Mouse (Mus musculus) neural tube, embryonic 11.5 days (tissue): ENCODE measurements at regions not wholly inside any gene's neighbourhood (a gene's known extent, or its start where the extent isn't known, plus 50 kb on each side); places are given as distances from the start of the nearest gene placed in this dataset.

Source experiments
- ATAC-seq: fragments of 200-750 bp; cut with Nextera tagmentation; 2 replicates; pipeline ENCODE4 v1.8.0; 2017; ENCODE audit warnings: moderate number of reproducible peaks, mild to moderate bottlenecking, moderate TSS enrichment, moderate library complexity; ENCODE audit not compliant: insufficient read depth, low FRiP score, low TSS enrichment
- DNase-seq: peaks from one replicate; pipeline ENCODE4 v3.0.0-alpha.2; 2015; ENCODE audit warnings: low spot score
- H3K27ac ChIP-seq: fragments of 300-500 bp; sonication (generic); 2 replicates; pipeline ENCODE4 v1.5.1; 2014; ENCODE audit warnings: low read depth, mild to moderate bottlenecking, low read length
- H3K27me3 ChIP-seq: fragments of 300-500 bp; sonication (generic); 2 replicates; pipeline ENCODE4 v1.6.1; 2014; ENCODE audit warnings: mild to moderate bottlenecking, low read length, mixed read lengths; ENCODE audit not compliant: control insufficient read depth, insufficient read depth
- H3K36me3 ChIP-seq: fragments of 300-500 bp; sonication (generic); 2 replicates; pipeline ENCODE4 v1.6.1; 2014; ENCODE audit warnings: mild to moderate bottlenecking, low read length, moderate library complexity, mixed read lengths; ENCODE audit not compliant: control insufficient read depth, insufficient read depth
- H3K4me1 ChIP-seq: fragments of 300-500 bp; sonication (generic); 2 replicates; pipeline ENCODE4 v1.6.1; 2014; ENCODE audit warnings: low read length, mixed read lengths; ENCODE audit not compliant: control insufficient read depth, insufficient read depth
- H3K4me2 ChIP-seq: fragments of 300-500 bp; sonication (generic); 2 replicates; pipeline ENCODE4 v1.6.1; 2014; ENCODE audit warnings: low read depth, mild to moderate bottlenecking, moderate library complexity
- H3K4me3 ChIP-seq: fragments of 300-500 bp; sonication (generic); 2 replicates; pipeline ENCODE4 v1.5.1; 2014; ENCODE audit warnings: low read depth, low read length
- H3K9ac ChIP-seq: fragments of 300-500 bp; sonication (generic); 2 replicates; pipeline ENCODE4 v1.6.1; 2014; ENCODE audit warnings: mild to moderate bottlenecking, low read length
- H3K9me3 ChIP-seq: fragments of 300-500 bp; sonication (generic); 2 replicates; pipeline ENCODE4 v1.6.1; 2016; ENCODE audit warnings: low read length; ENCODE audit not compliant: control insufficient read depth
- WGBS: fragments of 180-500 bp; shearing (Covaris S2); extraction: QIAGEN DNeasy Blood & Tissue Kit; methylation state at CpG from one replicate; pipeline ENCODE4 v1.1.7; 2014; 5-methylcytosine and 5-hydroxymethylcytosine counted together

DNA sequence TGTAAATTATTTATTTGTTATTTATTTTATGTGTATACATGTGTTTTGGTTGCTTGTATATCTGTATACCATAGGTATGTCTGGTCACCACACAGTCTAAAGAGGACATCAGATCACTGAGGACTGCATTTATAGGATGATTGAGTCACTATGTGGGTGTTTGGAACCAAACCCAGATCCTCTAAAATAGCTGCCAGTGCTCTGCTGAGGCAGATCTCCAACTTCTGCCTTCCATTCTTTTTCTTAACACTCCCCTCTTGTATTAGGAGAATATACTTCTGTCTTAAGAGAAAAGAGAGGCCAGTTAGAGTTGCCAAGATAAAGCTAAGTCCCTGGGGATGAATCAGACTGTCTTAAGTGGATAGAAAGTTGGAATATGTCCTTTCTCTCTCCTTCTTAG is 424.2 kb downstream of the Cntn6 start:
- Histone ChIP-seq H3K4me2 (no peak overlapping the region), H3K36me3 (no peaks in the 10 kb centered on the region), H3K27me3 (no peaks in the 10 kb centered on the region), H3K9ac (no peak overlapping the region), H3K4me1 (no peaks in the 10 kb centered on the region), H3K27ac (no peak overlapping the region), H3K4me3 (no peak overlapping the region), H3K9me3 (no peaks in the 10 kb centered on the region)
- ATAC-seq (no peak), DNase-seq (no peak)

DNA sequence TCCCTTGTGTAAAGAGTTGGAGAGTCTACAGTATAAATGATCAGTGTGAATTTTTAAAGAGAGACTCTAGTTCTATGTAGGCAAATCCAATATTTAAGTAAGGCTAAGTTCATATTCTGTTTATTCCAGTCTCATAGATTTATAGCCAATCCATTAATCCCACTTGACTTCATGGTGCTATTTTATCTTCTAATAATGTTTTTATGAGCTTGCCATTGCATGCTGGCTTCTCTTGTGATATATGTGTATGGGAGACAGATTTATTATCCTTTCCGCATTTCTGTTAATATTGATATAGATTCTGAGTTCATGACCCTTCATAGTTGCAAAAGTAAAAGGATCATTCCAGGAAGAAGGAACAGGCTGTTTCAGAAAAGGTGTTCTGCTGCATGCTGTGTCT is 430.0 kb downstream of the Cntn6 start:
- no peak overlapping the region for H3K9ac ChIP-seq
- 77% methylated on average over 1 of the region's 1 CpGs for WGBS
- H3K36me3 ChIP-seq: no peaks in the 10 kb centered on the region
- no peaks in the 10 kb centered on the region for H3K4me1 ChIP-seq
- no peaks in the 10 kb centered on the region for H3K9me3 ChIP-seq
- no peak for ATAC-seq
- no peaks in the 10 kb centered on the region for H3K27me3 ChIP-seq
- H3K4me3 ChIP-seq: no peak overlapping the region
- no peak for DNase-seq
- no peak overlapping the region for H3K4me2 ChIP-seq
- no peak overlapping the region for H3K27ac ChIP-seq

DNA sequence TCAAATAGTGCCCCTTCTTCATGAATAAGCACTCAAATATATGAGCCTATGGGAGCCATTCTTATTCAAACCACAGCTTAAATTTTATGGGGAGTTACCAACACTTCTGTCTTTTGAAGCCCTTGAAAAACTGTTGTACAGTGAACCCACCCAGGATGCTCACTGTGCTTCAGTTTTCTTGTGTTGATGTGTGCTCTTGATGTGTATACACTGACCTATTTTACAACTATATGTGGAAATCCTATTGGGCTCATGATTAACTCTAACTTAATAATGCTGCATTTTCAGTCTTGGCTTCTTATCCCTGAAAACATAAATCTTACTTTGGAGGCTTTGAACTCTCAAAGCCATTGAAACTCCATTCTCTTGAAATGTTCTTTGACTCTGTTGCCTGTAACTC is 433.5 kb downstream of the Cntn6 start:
- Histone ChIP-seq H3K27ac (no peak overlapping the region), H3K27me3 (no peaks in the 10 kb centered on the region), H3K4me3 (no peak overlapping the region), H3K4me1 (no peaks in the 10 kb centered on the region), H3K9ac (no peak overlapping the region), H3K9me3 (no peaks in the 10 kb centered on the region), H3K4me2 (no peak overlapping the region), H3K36me3 (no peaks in the 10 kb centered on the region)
- DNase-seq (no peak), ATAC-seq (no peak)

DNA sequence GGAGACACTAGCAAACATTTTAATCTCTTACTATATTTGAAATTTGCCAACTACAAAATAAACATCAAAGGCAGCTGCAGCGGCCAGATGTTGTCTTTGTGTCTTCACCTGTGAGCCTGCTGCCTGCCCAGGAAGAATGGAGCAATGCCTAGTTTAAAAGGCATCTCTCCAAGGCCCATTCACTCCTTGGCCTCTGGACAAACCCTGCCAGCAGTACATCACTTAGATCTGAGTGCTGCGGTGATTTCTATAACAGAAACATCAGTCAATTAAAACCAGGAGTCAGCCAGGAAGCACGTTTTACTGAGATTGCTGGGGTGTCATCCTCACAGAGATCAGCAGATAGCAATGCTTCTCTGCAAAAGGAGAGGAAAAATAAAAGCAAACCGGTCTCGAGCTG is 437.7 kb downstream of the Cntn6 start:
- DNase-seq (no peak), ATAC-seq (no peak)
- no peak overlapping the region for H3K27ac ChIP-seq
- H3K4me1 ChIP-seq: no peaks in the 10 kb centered on the region
- no peak overlapping the region for H3K4me2 ChIP-seq
- H3K9me3 ChIP-seq: no peaks in the 10 kb centered on the region
- H3K36me3 ChIP-seq: no peaks in the 10 kb centered on the region
- no peak overlapping the region for H3K9ac ChIP-seq
- no peaks in the 10 kb centered on the region for H3K27me3 ChIP-seq
- H3K4me3 ChIP-seq: no peak overlapping the region
- WGBS: 81% methylated on average over 5 of the region's 5 CpGs

DNA sequence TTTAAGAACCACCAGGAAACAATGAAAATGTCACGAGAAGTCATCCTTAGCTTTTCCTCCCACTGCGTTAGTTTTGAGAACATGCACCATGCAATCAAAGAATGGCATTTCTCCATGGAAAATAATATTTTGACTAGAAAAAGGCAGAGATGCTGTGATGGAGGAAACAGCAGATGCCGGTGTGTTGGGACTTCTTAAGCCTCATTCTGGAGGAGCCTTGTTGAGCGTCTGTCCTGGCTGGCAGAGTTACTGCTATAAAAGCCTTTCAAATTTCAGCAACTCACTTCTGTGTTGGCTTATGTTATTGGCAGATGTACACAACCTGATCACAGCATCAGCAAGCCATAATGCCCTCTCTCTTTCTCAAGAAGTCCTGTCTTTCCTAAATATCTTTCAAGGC is 439.6 kb downstream of the Cntn6 start:
- 91% methylated on average over 4 of the region's 4 CpGs for WGBS
- DNase-seq (no peak), ATAC-seq (no peak)
- Histone ChIP-seq H3K36me3 (no peaks in the 10 kb centered on the region), H3K27ac (no peak overlapping the region), H3K9ac (no peak overlapping the region), H3K4me3 (no peak overlapping the region), H3K27me3 (no peaks in the 10 kb centered on the region), H3K4me1 (no peaks in the 10 kb centered on the region), H3K4me2 (no peak overlapping the region), H3K9me3 (no peaks in the 10 kb centered on the region)

- Histone ChIP-seq H3K27ac (no peak overlapping the region), H3K9me3 (no peaks in the 10 kb centered on the region), H3K4me2 (no peak overlapping the region), H3K4me1 (no peaks in the 10 kb centered on the region), H3K4me3 (no peak overlapping the region), H3K36me3 (no peaks in the 10 kb centered on the region), H3K27me3 (no peaks in the 10 kb centered on the region), H3K9ac (no peak overlapping the region)
- no peak for ATAC-seq
- DNase-seq: no peak
- 80% methylated on average over 1 of the region's 1 CpGs for WGBS
These were observed 446.5 kb downstream of the Cntn6 start for GRCm38 (mm10) chr6:104939134-104939533.

- no peaks in the 10 kb centered on the region for H3K9me3 ChIP-seq
These were observed 481.9 kb downstream of the Cntn6 start for GRCm38 (mm10) chr6:104974517-104974916.

GRCm38 (mm10) chr6:104984144-104984543 is 491.6 kb downstream of the Cntn6 start:
- H3K9me3 ChIP-seq: no peaks in the 10 kb centered on the region
- H3K4me1 ChIP-seq: no peaks in the 10 kb centered on the region
- H3K9ac ChIP-seq: no peak overlapping the region
- no peak overlapping the region for H3K4me2 ChIP-seq
- no peaks in the 10 kb centered on the region for H3K36me3 ChIP-seq
- WGBS: 71% methylated on average over 1 of the region's 1 CpGs
- DNase-seq: no peak
- H3K27ac ChIP-seq: no peak overlapping the region
- no peak for ATAC-seq
- H3K4me3 ChIP-seq: no peak overlapping the region
- H3K27me3 ChIP-seq: no peaks in the 10 kb centered on the region

More at GRCm38 (mm10) chr6:104974517-104974916, 481.9 kb downstream of the Cntn6 start:
- no peak overlapping the region for H3K4me3 ChIP-seq
- ATAC-seq (no peak), DNase-seq (no peak)
- H3K27ac ChIP-seq: no peak overlapping the region
- no peak overlapping the region for H3K9ac ChIP-seq
- no peaks in the 10 kb centered on the region for H3K4me1 ChIP-seq
- H3K4me2 ChIP-seq: no peak overlapping the region
- H3K36me3 ChIP-seq: no peaks in the 10 kb centered on the region
- no peaks in the 10 kb centered on the region for H3K27me3 ChIP-seq

DNA sequence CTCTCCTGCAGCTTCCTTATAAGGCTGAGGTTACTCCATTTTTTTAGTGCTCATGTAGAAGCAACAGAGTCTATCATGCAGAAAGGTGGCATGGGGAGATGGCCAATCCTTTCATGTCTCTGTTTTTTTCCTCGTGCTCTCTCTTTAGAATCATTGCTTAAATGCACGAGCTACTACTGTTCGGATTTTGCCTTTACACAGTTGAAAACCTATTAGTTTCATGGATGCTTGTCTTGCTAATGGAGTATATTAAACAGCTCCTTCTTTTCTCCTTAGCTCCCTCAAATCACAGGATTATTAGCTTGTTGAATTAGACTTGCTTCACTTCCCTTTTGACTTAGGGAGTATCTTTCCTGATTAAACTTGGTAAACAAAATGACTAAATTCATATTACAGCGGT is 497.3 kb downstream of the Cntn6 start:
- Histone ChIP-seq H3K4me1 (no peaks in the 10 kb centered on the region), H3K27ac (no peak overlapping the region), H3K9me3 (no peaks in the 10 kb centered on the region), H3K9ac (no peak overlapping the region), H3K4me2 (no peak overlapping the region), H3K27me3 (no peaks in the 10 kb centered on the region), H3K4me3 (no peak overlapping the region), H3K36me3 (no peaks in the 10 kb centered on the region)
- DNase-seq (no peak), ATAC-seq (no peak)
- WGBS: 89% methylated on average over 4 of the region's 4 CpGs
